Mouse (Mus musculus) small intestine, adult 2 months (tissue): ENCODE measurements around the gene Il4ra.

Source experiments
- CTCF ChIP-seq: fragments of 200-500 bp; IDR thresholded peaks from 2 replicates; pipeline ENCODE4 v1.5.1; 2012; ENCODE audit warnings: low read depth, mild to moderate bottlenecking, control low read depth, inconsistent platforms, low read length, moderate library complexity, mixed read lengths; ENCODE audit not compliant: insufficient replicate concordance, insufficient read length; ENCODE audit errors: extremely low read depth
- POLR2A ChIP-seq: fragments of 200-500 bp; IDR thresholded peaks from 2 replicates; pipeline ENCODE4 v1.6.1; 2012; ENCODE audit warnings: low read depth, mild to moderate bottlenecking, control low read depth, inconsistent platforms, low read length, moderate library complexity

DNA sequence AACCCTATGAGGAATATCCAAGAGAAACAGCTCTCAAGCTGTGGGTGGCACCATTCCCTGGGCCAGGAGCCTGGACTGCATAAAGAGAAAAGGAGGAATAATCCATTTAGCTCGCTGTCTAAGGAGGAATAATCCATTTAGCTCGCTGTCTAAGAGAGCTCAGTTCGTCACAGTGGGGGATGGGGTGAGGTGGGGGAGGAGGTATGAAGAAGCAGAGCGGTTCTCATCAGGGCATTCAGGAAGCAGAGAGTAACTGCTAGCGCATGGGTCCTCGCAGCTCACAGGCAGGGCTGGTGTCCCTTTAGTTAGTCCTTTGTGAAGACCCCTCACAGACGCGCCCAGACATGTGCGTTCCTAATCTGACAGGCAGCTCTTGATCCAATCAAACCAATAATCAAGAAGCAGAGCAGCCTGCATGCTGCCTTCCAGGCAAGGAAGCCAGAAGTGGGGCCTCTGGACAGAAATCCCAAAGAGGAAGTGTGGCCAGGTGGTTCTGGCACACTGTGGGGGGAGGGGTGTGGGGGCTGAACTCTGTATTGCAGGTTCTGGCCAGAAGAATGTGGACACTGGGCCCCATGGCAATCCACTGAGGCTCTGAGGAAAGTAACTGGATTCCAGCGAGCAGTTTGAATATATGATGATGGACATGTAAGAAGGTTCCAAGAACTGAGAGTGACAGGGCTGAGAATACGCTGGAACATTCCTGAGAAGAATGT is 9.4 kb upstream of the Il4ra start:
- TF ChIP-seq CTCF (no peak), POLR2A (no peak)
